ENCODE assay signal across 8 mouse cellular contexts in genomic region chr7:7277966-7278567, GRCm38 (mm10). TPM values are rescaled to one million over a fixed set of nuclear protein-coding genes. Genes with fewer than 3 reads are reported as not detected.
DNase-seq lines count a peak whose midpoint lies in the region; ATAC-seq and TF ChIP-seq lines count a peak whose summit lies in the region.
"Not testable (repeated sequence)": the region's sequence is repeated elsewhere in the genome, so short reads cannot be mapped to it uniquely, and the experiment has no call there.

Gm45844 (minus strand) TSS chr7:7278289.

- H3K27me3 ChIP-seq in hindbrain, embryonic 10.5 days (ENCODE audit: insufficient read depth, poor library complexity, severe bottlenecking); lung, postnatal 0 days (replicated peaks; ENCODE audit: insufficient read depth, low read length): not testable (repeated sequence)

- not testable (repeated sequence) for TF ChIP-seq EP300 in lung, postnatal 0 days (IDR thresholded peaks at IDR 0.05)

- DNase-seq in ES-CJ7 (ENCODE audit: low read depth, low spot score), result peak; percentile 74
- peak; percentile 95 for DNase-seq in cerebellum, adult 8-10 months
- peak; percentile 74 for DNase-seq in hindbrain, embryonic 10.5 days (ENCODE audit: low spot score)
- DNase-seq in layer of hippocampus, postnatal 10 days (ENCODE audit: low spot score in 2 of 2), result peak; percentile 91 to 97
- DNase-seq in lung, postnatal 0 days (ENCODE audit: low spot score), result peak; percentile 54
- DNase-seq in ovary, postnatal 10 days (ENCODE audit: low spot score), result peak; percentile 88
- peak; percentile 73 for DNase-seq in thymus, postnatal 0 days (ENCODE audit: low spot score)

- peak; percentile 100 for ATAC-seq in frontal cortex, adult (ENCODE audit: low TSS enrichment)
- peak; percentile 99 for ATAC-seq in lung, postnatal 0 days

- peak within 1 kb of the TSS; percentile 43 for H3K4me3 ChIP-seq in hindbrain, embryonic 10.5 days
- H3K4me3 ChIP-seq in lung, postnatal 0 days (ENCODE audit: low read depth, low read length), result peak within 1 kb of the TSS; percentile 37

- H3K36me3 ChIP-seq in hindbrain, embryonic 10.5 days, result peaks cover 10% of the 10 kb centered on the region
- H3K36me3 ChIP-seq in lung, postnatal 0 days (ENCODE audit: insufficient read depth, low read length), result not testable (repeated sequence)

- H3K9me3 ChIP-seq in hindbrain, embryonic 10.5 days; lung, postnatal 0 days (ENCODE audit: low read length): not testable (repeated sequence)

- H3K4me1 ChIP-seq in hindbrain, embryonic 10.5 days (replicated peaks); lung, postnatal 0 days (ENCODE audit: insufficient read depth, low read depth, low read length): not testable (repeated sequence)

- H3K4me2 ChIP-seq in lung, postnatal 0 days (replicated peaks; ENCODE audit: low read depth, low read length), result peak within 1 kb of the TSS; percentile 48

- peak; percentile 91 for TF ChIP-seq CTCF in lung, postnatal 0 days (IDR thresholded peaks at IDR 0.05)

- H3K9ac ChIP-seq in lung, postnatal 0 days (replicated peaks; ENCODE audit: low read depth), result not testable (repeated sequence)

- H3K27ac ChIP-seq in hindbrain, embryonic 10.5 days, result peak within 1 kb of the TSS; percentile 57
- H3K27ac ChIP-seq in lung, postnatal 0 days (ENCODE audit: low read length), result 0 out of 2 replicates have a peak within 1 kb of the TSS, but pooled peaks have one; percentile 26

- WGBS in hindbrain, embryonic 10.5 days, result 45% methylated on average over 45 of the region's 45 CpGs
- WGBS in lung, postnatal 0 days, result 34% methylated on average over 45 of the region's 45 CpGs

RNA-seq across cellular contexts. Expression of gene Gm45844, which starts in this region (rescaled TPM):
- 0.92 and 2.0 TPM in 2 replicates for polyA plus RNA-seq in hindbrain, embryonic 10.5 days (2016; fragmentation: Nextera tagmentation; extraction: Ambion mirVana)
- 10 to 100 TPM; 13.0 to 15.3 TPM for total RNA-seq in layer of hippocampus, postnatal 10 days (2021)
- 1.7 and 1.8 TPM in 2 replicates for polyA plus RNA-seq in lung, postnatal 0 days (2015; fragmentation: Nextera tagmentation; extraction: Ambion mirVana)
- 0.41 and 0.85 TPM in 2 replicates for polyA plus RNA-seq in thymus, postnatal 0 days (2015; fragmentation: Nextera tagmentation; extraction: Ambion mirVana)

Comparison
In these comparisons a context has a peak if more than half of its experiments do, and no peak if none do; other contexts are left out.
1. Peak in every context shown above with its lines: DNase-seq, ATAC-seq, H3K4me3 ChIP-seq and H3K27ac ChIP-seq.
2. Peak in DNase-seq in thymus, postnatal 0 days; RNA of the gene not detected or under 1 TPM.